Mouse (Mus musculus) embryonic fibroblast, embryonic 13.5 days (primary cell): ENCODE measurements around the gene Ptpn5. TPM values are rescaled to one million over a fixed set of nuclear protein-coding genes. Genes with fewer than 3 reads are reported as not detected.

ENCODE experiments used
- H3K27ac ChIP-seq: 2 replicates; pipeline ENCODE4 v1.5.1; 2012; ENCODE audit warnings: low read length, control low read depth, inconsistent platforms; ENCODE audit not compliant: insufficient read depth
- H3K4me1 ChIP-seq: 2 replicates; pipeline ENCODE4 v1.6.1; 2011; ENCODE audit warnings: low read length; ENCODE audit not compliant: control insufficient read depth, insufficient read depth
- H3K4me3 ChIP-seq: 2 replicates; pipeline ENCODE4 v1.5.1; 2011; ENCODE audit warnings: mild to moderate bottlenecking, control low read depth, low read length; ENCODE audit not compliant: insufficient read depth
- CTCF ChIP-seq: IDR thresholded peaks from 2 replicates; pipeline ENCODE4 v1.5.1; 2011; ENCODE audit warnings: mild to moderate bottlenecking, control low read depth, low read length, moderate library complexity, borderline replicate concordance; ENCODE audit not compliant: insufficient read depth
- POLR2A ChIP-seq: IDR thresholded peaks from 2 replicates; pipeline ENCODE4 v1.6.1; 2011; ENCODE audit warnings: low read depth, mild to moderate bottlenecking, control low read depth, low read length, moderate library complexity
- polyA plus RNA-seq: library from polyadenylated mRNA; stranded (reverse); fragments of >200 nt; gene quantifications from 2 replicates; pipeline ENCODE4 v1.2.4, GENCODE M21; 2011; ENCODE audit warnings: low read depth; ENCODE audit not compliant: missing spikeins, insufficient read length

Ptpn5 gene
- polyA plus RNA-seq, 1 experiment: not detected

DNA sequence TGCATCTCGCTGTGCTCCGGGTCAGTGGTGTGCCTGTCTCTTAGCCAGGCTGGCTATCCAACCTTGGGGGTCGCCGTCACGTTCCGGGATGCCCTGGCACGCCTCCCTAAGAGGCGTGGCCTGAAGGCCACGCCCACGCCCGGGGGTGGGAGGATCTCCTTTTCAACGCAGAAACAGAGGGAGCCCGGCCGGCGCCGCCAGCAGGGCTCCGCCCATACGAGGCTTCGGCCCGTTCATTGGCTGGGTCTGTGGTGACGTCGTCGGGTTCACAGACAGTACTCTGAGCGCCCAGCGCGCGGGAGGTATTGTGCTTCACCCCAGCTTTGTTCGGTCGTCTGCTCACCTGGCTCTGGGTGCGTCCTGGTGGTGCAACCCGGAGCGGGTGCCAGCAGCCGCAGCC, 83.1 kb downstream of the Ptpn5 start, which contains the start of gene Tmem86a:
Gene Tmem86a, plus strand, starts transcription at position 236 of the 400 bp plus-strand sequence.
- H3K4me3 ChIP-seq: peak within 1 kb of the TSS; percentile 57
- peak within 1 kb of the TSS; percentile 66 for H3K27ac ChIP-seq
- H3K4me1 ChIP-seq: peaks cover 12% of the 10 kb centered on the region
- TF ChIP-seq POLR2A (peak; percentile 60), CTCF (no peak)

DNA sequence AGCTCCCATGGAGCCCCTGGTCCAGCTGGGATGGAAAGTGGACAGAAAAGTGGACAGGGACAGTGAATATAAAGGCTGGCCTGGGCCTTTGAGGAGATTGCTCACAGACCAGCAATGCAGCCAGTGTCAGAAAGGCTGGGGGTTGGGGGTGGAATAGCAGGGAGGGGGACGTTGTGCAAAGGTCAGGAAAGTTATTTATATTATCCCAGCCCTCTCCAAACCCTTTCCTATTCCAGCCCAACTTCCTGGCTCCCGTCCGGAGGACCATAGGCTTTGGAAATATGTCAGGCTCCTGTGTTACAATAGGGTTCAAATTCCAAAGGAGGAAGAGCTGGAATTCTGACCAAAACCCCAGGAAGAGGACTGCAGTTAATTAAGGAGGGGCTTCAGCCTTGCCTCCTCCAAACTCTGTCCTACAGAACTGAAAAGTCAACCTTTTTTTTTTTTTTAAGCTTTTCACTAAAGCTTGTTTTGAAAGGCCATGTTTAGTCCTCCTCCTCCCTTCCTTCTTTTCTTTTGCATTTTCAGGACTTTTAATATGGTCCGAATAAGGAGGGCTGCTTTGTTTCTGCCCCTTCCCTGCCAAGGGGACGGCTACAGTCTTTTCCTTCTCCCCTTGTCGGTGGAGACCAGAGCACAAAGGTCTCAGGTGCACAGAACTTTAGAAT, 90.5 kb downstream of the Ptpn5 start:
- Histone ChIP-seq H3K4me3 (no peak overlapping the region), H3K27ac (peak overlapping the region; percentile 50), H3K4me1 (0 out of 2 replicates have a peak, but pooled peaks cover 5% of the 10 kb centered on the region)
- TF ChIP-seq CTCF (no peak), POLR2A (no peak)

DNA sequence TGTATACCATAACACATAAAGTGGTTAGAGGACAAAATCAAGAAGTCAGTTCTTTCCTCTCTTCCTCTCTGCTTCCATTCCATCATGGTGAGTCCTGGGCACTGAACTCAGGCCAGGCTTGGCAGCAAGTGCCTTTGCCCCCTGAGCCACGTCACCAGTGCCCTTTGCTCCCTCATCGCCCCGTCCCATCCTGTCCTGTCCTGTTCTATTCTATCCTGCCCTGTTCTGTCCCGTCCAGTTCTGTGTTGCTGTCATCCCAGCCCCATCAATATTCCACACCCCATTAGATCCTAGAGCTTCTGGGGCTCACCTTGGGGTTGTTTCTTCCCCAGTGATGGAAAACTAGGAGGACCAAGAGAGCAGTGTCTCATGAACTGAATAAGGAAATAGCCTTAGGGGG, 91.4 kb downstream of the Ptpn5 start:
- no peak overlapping the region for H3K27ac ChIP-seq
- no peak for TF ChIP-seq POLR2A
- TF ChIP-seq CTCF: no peak
- H3K4me3 ChIP-seq: no peak overlapping the region
- 0 out of 2 replicates have a peak, but pooled peaks cover 5% of the 10 kb centered on the region for H3K4me1 ChIP-seq

DNA sequence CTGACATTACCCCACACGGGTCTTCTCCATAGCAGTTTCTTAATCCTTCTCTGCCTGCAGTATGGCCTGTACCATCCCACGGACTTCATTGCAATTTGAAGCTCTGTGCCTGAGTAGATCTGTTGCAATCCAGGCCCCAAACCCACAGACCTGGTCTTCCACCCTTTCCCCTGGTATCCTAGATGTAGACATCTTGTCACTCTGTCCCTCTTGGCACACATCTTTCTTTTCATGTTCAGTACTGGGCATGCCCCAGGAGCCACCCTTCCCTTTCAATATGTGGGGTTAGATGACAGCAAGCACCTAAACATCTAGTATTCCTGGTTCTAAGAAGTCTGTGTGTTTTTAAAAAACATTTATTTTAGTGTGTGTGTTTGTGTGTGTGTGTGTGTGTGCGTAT, 91.8 kb downstream of the Ptpn5 start:
- Histone ChIP-seq H3K27ac (no peak overlapping the region), H3K4me3 (no peak overlapping the region), H3K4me1 (0 out of 2 replicates have a peak, but pooled peaks cover 5% of the 10 kb centered on the region)
- no peak for TF ChIP-seq CTCF

DNA sequence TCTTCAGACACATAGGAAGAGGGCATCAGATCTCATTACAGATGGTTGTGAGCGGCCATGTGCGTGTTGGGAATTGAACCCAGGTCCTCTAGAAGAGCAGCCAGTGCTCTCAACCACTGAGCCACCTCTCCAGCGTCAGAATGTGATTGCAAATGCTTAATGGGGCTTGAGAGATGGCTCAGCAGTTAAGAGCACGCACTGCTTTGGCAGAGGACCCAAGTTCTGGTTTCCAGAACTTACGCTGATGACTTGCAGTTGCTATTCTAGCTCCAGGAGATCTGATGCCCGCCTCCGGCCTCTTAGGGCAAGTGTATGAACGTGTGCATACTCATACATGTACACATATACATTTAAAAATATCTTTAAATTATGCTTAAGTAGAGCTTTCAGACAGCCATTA, 98.1 kb downstream of the Ptpn5 start:
- Histone ChIP-seq H3K4me1 (peaks cover 4% of the 10 kb centered on the region), H3K27ac (no peak overlapping the region), H3K4me3 (no peak overlapping the region)
- TF ChIP-seq CTCF (no peak), POLR2A (no peak)

DNA sequence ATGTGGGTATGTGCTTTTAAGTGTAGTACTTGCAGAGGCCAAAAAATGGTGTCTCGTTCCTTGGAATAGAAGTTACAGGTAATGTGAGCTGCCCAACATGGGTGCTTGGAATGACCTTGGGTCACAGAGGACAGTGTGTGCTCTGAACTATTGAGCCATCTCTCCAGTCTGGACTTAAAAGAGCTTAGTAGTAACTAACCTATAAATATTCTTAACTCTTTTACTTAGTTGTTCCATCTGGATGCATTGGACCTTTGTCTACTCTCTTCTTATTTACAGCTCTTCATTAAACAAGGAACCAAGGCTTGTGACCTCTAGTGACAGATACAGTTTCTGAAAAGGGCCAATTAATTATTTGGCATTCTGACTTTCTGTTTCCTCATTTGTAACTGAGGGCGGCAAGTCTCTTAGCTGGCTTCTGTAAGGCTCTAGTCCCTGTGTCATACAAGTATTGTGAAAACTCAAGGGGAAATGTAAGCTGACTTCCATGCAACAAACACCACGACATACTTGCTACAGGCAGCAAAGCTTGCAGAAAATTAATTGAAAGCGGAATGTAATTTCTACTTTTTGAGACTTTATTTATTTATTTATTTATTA, 98.6 kb downstream of the Ptpn5 start:
- TF ChIP-seq CTCF: no peak
- no peak for TF ChIP-seq POLR2A
- H3K4me1 ChIP-seq: peaks cover 6% of the 10 kb centered on the region
- H3K4me3 ChIP-seq: no peak overlapping the region
- no peak overlapping the region for H3K27ac ChIP-seq

DNA sequence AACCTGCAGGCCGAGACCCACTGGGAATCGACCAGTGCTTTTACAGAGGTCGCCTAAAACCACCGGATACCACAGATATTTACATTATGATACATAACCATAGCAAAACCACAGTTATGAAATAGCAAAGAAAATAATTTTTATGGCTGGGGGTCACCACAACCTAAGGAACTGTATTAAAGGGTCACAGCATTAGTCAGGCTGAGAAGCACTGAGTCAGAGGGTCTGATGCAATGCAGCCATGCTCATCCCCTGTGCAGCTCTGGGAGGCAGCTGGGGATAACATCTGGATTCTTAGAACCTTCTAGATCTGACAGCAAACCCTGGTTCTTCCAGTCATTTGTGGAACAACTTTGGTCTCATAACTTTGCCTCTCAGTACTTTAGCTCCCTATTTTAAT, 102.1 kb downstream of the Ptpn5 start:
- Histone ChIP-seq H3K27ac (peak overlapping the region; percentile 94), H3K4me1 (peaks cover 6% of the 10 kb centered on the region), H3K4me3 (no peak overlapping the region)
- TF ChIP-seq POLR2A (no peak), CTCF (no peak)

DNA sequence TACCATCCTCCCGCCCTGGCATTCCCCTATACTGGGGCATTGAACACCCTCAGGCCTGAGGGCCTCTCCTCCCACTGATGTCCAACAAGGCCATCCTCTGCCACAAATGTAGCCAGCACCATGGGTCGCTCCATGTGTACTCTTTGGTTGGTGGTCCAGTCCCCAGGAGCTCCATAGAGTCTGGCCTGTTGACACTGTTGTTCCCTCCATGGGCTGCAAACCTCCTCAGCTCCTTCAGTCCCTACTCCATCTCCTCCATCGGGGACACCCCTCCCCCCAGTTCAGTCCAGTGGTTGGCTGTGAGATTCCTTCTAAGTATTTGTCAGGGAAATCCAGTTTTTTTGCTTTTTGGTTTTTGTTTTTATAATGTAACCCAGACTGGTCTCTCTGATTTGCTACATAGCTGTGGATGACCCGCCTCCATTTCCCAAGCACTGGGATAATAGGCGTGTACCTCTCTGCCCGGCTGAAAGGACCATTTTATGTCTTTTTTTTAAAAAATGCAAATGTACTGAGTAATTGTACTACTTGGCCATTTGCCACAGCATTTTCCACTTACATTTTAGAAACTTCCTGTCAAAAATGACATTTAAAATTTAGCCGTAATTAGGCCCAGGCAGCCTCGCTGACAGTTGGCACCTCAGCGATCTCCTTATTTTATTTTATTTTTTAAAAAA, 102.8 kb downstream of the Ptpn5 start:
- peaks cover 6% of the 10 kb centered on the region for H3K4me1 ChIP-seq
- no peak for TF ChIP-seq POLR2A
- TF ChIP-seq CTCF: no peak
- H3K4me3 ChIP-seq: no peak overlapping the region
- peak overlapping the region; percentile 82 for H3K27ac ChIP-seq

Other genes starting within 250 kb of the Ptpn5 start
- 140 and 175 TPM in 2 replicates for gene Tsg101, start 213.7 kb downstream of the Ptpn5 start, polyA plus RNA-seq
- gene Uevld, start 175.2 kb downstream of the Ptpn5 start, polyA plus RNA-seq: 23.6 and 24.8 TPM in 2 replicates
- not detected in 2 replicates for gene Gm9999, start 150.1 kb downstream of the Ptpn5 start, polyA plus RNA-seq
- 21.0 and 23.3 TPM in 2 replicates for gene Spty2d1, start 125.3 kb downstream of the Ptpn5 start, polyA plus RNA-seq
- 13.2 and 19.5 TPM in 2 replicates for gene Tmem86a, start 83.1 kb downstream of the Ptpn5 start, polyA plus RNA-seq
- not detected in 2 replicates for gene Mrgpra6, start 71.2 kb upstream of the Ptpn5 start, polyA plus RNA-seq
- not detected in 2 replicates for gene Mrgpra9, start 119.2 kb upstream of the Ptpn5 start, polyA plus RNA-seq
- gene Mrgpra1, start 220.6 kb upstream of the Ptpn5 start, polyA plus RNA-seq: not detected in 2 replicates